Mouse (Mus musculus): ENCODE measurements around the gene Prl.
"Not testable (repeated sequence)": the region's sequence is repeated elsewhere in the genome, so short reads cannot be mapped to it uniquely, and the experiment has no call there.

Prl gene

DNA sequence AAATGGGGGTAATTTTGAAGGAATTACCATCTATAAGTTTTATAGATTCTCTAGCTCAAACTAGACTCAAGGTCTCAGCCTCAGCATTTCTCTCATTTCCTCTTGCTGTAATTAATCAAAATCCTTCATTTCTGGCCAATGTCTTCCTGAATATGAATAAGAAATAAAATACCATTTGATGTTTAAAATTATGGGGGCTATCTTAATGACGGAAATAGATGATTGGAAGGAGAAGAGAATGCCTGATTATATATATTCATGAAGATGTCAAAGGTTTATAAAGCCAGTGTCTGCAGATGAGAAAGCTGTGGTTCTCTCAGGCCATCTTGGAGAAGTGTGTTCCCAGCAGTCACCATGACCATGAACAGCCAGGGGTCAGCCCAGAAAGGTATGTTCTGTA is at the start of gene Prl:
Gene Prl (plus strand): TSS at position 301 of the 400 bp plus-strand sequence.
- no peak for DNase-seq (ENCODE audit: inconsistent age in 2 of 2, low spot score in 1 of 2)

DNA sequence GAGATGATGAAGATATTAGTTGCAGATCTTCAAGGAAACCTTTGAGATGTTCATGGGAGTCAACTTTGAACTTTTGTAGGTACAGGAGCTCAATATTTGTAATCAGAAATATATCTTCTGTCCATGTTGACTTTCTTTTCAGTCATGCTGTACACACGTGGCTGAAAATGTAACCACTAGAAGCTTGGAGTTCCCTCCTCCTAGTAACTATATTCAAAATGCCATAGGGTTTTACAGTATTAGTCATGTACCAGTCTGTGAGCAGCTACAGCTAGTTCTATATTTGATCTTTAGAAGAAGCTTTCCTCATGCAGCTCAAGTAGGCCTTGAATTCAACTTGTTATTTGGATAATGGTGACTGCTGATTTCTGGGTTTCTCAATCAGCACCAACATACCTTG is 30.8 kb upstream of the Prl start:
- no peak for DNase-seq (ENCODE audit: inconsistent age in 2 of 2, low spot score in 1 of 2)

DNA sequence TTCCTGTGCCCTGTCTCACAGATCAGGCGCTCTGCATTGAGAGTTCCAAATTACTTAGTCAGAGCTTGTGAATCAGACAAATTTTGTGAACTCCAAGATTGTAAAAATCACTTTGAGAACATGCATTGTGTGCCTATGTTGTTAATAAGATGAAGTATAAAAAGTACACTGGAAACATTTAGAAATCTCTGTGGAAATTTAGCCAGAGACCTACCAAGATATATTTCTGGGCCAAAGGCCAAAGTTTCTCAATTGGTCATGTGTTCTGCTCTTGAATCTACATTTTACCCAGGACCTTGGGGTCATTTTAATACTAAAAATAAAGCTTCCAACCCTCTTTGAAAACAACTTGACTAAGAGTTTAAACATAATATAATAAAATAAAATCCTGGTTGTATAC is 30.0 kb upstream of the Prl start:
- DNase-seq (ENCODE audit: inconsistent age in 2 of 2, low spot score in 1 of 2) = peak in 1 of 2 experiments; percentile 25

DNA sequence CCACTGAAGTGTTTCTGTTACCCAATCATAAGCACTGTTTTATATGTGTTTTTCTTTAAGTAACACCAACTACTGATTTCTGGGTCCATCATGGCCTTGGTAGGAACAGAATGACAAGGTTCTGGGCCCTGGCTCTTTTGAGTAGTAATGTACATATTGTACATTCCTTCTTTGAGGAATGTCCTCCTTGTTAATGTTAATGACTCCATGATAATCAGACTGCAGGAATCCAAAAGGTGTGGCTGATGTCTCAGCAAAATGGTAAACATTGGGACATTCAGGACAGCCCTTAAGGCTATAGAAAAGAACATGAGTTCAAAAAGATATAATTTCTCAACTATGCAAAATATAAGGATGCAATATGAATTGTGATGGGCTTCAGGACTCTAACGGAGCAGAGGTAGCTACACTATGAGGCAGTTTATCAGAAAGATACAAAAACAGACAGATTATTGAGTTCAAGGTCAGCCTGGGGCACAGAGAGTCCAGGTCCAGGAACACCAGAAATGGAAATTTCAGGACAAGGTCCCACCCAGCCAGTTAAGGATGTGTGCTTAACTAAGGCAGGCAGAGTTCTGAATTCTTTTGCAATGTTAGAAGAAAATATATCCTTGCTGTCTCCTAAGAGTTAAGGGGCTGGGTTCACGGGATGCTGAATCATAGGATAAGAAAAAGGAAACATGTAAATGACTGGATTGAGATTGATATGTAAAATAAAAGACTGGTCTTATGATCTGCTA is 28.7 kb upstream of the Prl start:
- peak in 1 of 2 experiments; percentile 16 for DNase-seq (ENCODE audit: inconsistent age in 2 of 2, low spot score in 1 of 2)

GRCm38 (mm10) chr13:27031101-27031852 is 26.1 kb upstream of the Prl start:
- DNase-seq (ENCODE audit: inconsistent age in 2 of 2, low spot score in 1 of 2) = no peak

- DNase-seq (ENCODE audit: inconsistent age in 2 of 2, low spot score in 1 of 2) = no peak
These were observed 25.5 kb upstream of the Prl start for GRCm38 (mm10) chr13:27031853-27032240.

DNA sequence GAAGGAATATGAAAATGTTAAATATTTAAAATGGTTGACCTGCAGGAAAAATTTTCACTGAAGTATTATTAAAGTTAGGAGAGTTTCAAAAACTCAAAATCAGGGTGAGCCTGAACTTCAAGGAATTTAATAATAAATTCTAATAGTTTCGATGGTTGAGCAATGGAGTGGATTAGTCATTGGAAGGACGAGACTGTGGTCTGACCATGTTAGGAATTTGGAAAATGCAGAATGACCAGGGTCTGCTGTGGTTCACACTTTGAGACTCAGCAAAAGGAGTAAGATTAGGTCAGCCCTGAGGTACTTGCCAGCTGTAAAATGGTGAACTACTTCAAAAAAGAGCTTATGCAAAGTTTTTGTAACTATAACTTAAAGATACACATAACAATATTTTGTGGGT is 24.4 kb upstream of the Prl start:
- no peak for DNase-seq (ENCODE audit: inconsistent age in 2 of 2, low spot score in 1 of 2)

GRCm38 (mm10) chr13:27042185-27042584 is 15.2 kb upstream of the Prl start:
- no peak for DNase-seq (ENCODE audit: inconsistent age in 2 of 2, low spot score in 1 of 2)

DNA sequence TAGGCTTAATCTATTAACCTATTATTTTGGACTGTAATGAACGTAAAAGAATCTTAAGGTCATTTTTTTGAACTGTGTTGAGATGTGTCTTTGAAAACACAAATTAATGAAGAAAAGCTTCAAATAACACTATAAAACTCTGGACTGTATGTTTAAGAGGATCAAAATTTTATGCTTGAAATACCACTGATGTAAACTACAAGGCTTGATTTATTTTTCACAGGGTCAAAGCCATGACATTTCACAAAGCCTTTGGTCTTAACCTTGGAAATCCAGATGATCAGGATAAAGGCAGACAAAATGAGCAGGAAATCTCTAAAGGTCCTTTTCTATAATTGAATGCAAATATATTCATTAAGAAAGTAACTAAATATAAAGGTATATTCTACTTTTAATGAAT is 14.0 kb upstream of the Prl start:
- DNase-seq (ENCODE audit: inconsistent age in 2 of 2, low spot score in 1 of 2) = peak in 1 of 2 experiments; percentile 61

DNA sequence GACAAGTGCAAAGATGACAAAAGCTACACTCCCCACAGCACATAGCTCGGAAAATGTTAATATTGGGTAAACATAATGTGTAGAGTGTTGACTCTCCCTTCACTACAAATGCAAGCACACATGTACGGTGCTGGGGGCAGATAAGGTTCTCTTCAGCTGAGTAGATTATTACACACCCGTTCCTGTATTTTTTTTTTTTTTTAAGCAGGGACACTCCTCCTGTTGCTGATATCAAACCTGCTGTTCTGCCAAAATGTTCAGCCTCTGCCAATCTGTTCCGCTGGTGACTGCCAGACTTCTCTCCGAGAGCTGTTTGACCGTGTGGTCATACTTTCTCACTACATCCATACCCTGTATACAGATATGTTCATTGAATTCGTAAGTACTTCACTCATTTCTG is 1.8 kb downstream of the Prl start:
- no peak for DNase-seq (ENCODE audit: inconsistent age in 2 of 2, low spot score in 1 of 2)

DNA sequence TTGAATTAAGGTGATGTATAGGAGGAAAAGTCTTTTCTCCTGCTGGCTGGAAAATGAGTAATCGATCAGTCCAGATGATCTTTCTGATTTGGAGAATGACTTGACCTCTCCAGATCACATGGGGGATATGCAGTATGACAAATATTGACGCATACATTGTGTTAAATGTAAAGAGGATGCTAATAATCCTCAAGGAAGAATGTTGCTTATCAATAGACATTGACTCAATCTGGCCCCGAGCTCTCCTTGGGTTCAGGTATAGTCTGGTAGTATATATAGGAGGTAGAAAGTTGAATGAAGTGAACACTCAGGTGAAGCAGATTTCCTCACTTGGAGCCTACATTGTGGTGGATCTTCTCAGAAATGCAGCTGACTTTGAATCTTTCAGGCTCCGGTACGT is 36.5 kb downstream of the Prl start, which contains the start of gene Prl3d1:
Gene Prl3d1 (plus strand): TSS at position 301 of the 400 bp plus-strand sequence.
- DNase-seq (ENCODE audit: inconsistent age in 2 of 2, low spot score in 1 of 2) = not testable (repeated sequence)

Measured in adrenal gland, adult (tissue).